Mouse (Mus musculus) kidney, adult 18-20 months (tissue): Measurements from ENCODE around the gene Naaladl1.
"Not testable (repeated sequence)": the region's sequence is repeated elsewhere in the genome, so short reads cannot be mapped to it uniquely, and the experiment has no call there.

ENCODE experiments used
- DNase-seq: peaks from one replicate; pipeline ENCODE4 v3.0.0; 2021

Naaladl1 gene

GRCm38 (mm10) chr19:6084478-6085248, 20.9 kb upstream of the Naaladl1 start, which contains the start of the genes Zfpl1 and Cdca5:
Gene Zfpl1, minus strand, starts transcription at chr19:6084956.
Gene Cdca5, plus strand, starts transcription at chr19:6084983.
- DNase-seq = peak; percentile 97

GRCm38 (mm10) chr19:6085417-6085879, 20.1 kb upstream of the Naaladl1 start:
- peak; percentile 52 for DNase-seq

GRCm38 (mm10) chr19:6088841-6089240, 16.7 kb upstream of the Naaladl1 start:
- no peak for DNase-seq

GRCm38 (mm10) chr19:6094119-6094518, 11.5 kb upstream of the Naaladl1 start, which contains the start of gene AC131692.1:
Gene AC131692.1, plus strand, starts transcription at chr19:6094419.
- DNase-seq = no peak

- DNase-seq = no peak
These were observed 7.7 kb upstream of the Naaladl1 start for GRCm38 (mm10) chr19:6097847-6098246.

GRCm38 (mm10) chr19:6101186-6101585, 4.4 kb upstream of the Naaladl1 start:
- DNase-seq = no peak

GRCm38 (mm10) chr19:6102169-6102853, 3.3 kb upstream of the Naaladl1 start:
- DNase-seq = no peak

- DNase-seq = no peak
These were observed 1.1 kb upstream of the Naaladl1 start for GRCm38 (mm10) chr19:6104476-6104875.

GRCm38 (mm10) chr19:6113116-6113515, 7.5 kb downstream of the Naaladl1 start:
- DNase-seq = no peak

GRCm38 (mm10) chr19:6116113-6116850, 10.7 kb downstream of the Naaladl1 start:
- peak; percentile 56 for DNase-seq

GRCm38 (mm10) chr19:6117346-6117985, 11.9 kb downstream of the Naaladl1 start:
- DNase-seq = no peak

- peak; percentile 92 for DNase-seq
These were observed 12.5 kb downstream of the Naaladl1 start, which contains the start of gene Sac3d1 for GRCm38 (mm10) chr19:6117986-6118676. Gene Sac3d1, minus strand, starts transcription at chr19:6118650.

- no peak for DNase-seq
These were observed 13.1 kb downstream of the Naaladl1 start for GRCm38 (mm10) chr19:6118677-6119185.

- no peak for DNase-seq
These were observed 16.2 kb downstream of the Naaladl1 start for GRCm38 (mm10) chr19:6121761-6122160.

- DNase-seq = no peak
These were observed 17.7 kb downstream of the Naaladl1 start for GRCm38 (mm10) chr19:6123330-6123729.

GRCm38 (mm10) chr19:6124898-6125297, 19.3 kb downstream of the Naaladl1 start:
- DNase-seq = no peak

- peak; percentile 43 for DNase-seq
These were observed 20.7 kb downstream of the Naaladl1 start for GRCm38 (mm10) chr19:6126289-6126688.

GRCm38 (mm10) chr19:6126789-6127580, 21.4 kb downstream of the Naaladl1 start:
- DNase-seq = no peak

- peak; percentile 98 for DNase-seq
These were observed 22.3 kb downstream of the Naaladl1 start, which contains the start of gene Snx15 for GRCm38 (mm10) chr19:6127760-6128341. Gene Snx15, minus strand, starts transcription at chr19:6128304.

- DNase-seq = not testable (repeated sequence)
These were observed 25.0 kb downstream of the Naaladl1 start for GRCm38 (mm10) chr19:6130414-6131128.
